Mouse (Mus musculus) layer of hippocampus, postnatal 14 days (tissue): Measurements from ENCODE around the gene Nudt15. TPM values are rescaled to one million over a fixed set of nuclear protein-coding genes. Genes with fewer than 3 reads are reported as not detected.

Experiments
- DNase-seq, 2 experiments: peaks; one replicate each; pipeline ENCODE4 v3.0.0; 2021 to 2022; ENCODE audit warnings: low spot score in 2 of 2, mixed read lengths in 1 of 2
- total RNA-seq, 2 experiments: library from RNA; stranded (reverse); gene quantifications; 2 replicates each; pipeline ENCODE4 v1.2.3; 2021

Nudt15 gene
- total RNA-seq, 2 experiments from 2014 or later, result 6.2 to 8.8 TPM

DNA sequence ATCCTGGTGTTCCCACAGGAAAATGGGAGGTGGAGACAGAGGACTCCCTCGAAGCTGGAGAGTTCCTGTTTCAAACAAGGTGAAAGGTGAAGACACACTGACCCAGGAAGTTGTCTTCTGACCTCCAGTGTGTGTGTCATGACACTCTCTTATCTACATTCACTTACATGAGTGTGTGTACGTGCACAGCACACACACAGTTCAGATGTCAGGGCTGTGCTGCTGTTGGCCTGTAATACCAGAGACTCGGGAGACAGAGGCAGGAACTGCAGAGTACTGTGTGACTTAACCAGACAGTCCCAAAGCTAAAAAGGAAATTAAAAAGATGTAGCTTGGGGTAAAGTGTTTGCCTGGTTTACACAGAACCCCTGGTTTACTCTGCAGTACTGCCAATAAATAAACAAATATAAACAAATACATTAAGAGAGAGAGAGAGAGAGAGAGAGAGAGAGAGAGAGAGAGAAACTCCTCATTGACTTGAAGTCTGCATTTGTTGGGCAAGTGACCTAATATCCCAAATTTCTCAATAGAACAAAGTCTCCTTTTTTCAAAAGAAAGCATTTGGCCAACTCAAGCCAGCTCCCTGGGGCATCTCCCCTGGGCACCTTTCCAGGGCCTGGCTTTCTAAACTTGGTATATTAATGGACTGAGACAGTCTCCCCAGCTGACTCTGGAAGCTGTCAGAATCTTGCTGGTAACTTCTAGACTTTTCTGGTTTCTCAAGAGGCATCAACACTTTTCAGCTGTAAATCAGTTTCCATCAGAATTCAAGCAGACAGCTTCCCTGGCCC lies 74.2 kb downstream of the Nudt15 start:
- peak in 1 of 2 experiments; percentile 71 for DNase-seq

DNA sequence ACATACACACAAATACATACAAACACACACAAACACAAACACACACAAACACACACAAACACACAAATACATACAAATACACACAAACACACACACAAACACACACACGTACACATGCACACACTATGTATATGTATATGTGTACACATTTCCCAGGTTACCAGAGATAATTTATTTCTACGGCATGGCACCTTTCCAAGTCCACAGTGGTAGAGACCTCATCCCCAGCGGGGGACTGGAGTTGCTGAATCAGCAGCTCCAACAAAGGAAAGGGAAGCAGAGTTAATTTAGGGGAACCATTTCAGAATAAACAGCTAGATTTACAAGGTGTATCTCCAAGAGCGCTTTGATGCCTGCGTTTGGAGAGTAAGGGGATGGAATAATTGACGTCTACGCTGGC lies 75.8 kb downstream of the Nudt15 start:
- DNase-seq, result no peak

DNA sequence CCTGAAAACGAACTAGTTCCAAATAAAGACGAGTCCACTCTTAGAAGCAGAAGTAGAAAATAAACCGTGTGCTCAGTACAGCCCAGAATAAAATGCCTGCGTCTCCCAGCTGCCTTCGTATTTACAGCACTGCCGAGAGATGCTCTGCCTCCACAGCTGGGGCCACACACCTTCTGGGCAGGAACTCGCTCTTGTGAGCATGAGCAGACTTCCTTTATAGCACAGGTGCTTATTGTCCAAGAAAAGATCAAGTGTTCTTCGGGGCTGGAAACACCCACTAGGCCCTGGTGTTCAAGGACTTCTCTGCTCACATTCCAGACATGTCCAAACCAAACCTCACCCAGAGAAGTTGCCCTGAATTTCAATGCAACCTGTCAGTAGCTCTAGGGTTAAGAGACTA lies 77.4 kb downstream of the Nudt15 start:
- no peak for DNase-seq

DNA sequence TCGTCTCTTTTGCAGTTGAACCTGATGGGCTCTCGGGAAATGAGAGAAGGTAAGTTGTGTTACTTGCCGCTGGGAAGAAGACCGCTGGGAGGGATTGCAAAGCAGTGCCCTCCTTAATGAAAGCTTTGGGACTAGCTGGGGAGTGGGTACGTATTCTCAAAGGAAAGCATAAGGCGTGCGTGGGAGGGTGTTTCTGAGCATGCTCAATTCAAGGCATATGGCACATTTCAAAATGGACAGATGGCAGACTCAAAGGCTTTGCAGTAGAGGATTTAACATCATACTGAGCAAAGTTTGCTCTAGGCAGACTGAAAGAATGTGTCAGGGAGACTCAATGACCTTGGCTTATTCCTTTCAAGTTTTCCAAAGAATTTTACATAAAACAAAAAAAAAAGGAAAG lies 78.5 kb downstream of the Nudt15 start:
- DNase-seq, result peak; percentile 55 to 90

Other genes with a start within 250 kb of the Nudt15 start
- 10 to 100 TPM; 42.5 to 44.9 TPM for gene Rb1, start 222.4 kb downstream of the Nudt15 start, total RNA-seq
- gene Itm2b, start 163.0 kb downstream of the Nudt15 start, total RNA-seq, result 100 to 1,000 TPM; 920 to 943 TPM
- 10 to 100 TPM; 29.5 to 31.3 TPM for gene Med4, start 38.2 kb downstream of the Nudt15 start, total RNA-seq
- 100 to 1,000 TPM; 153 to 156 TPM for gene Sucla2, start 22.9 kb downstream of the Nudt15 start, total RNA-seq
- gene Gm21750, start 113.0 kb upstream of the Nudt15 start, total RNA-seq, result not detected